Mouse (Mus musculus): Measurements from ENCODE around the gene Hoxc4. TPM values are rescaled to one million over a fixed set of nuclear protein-coding genes. Genes with fewer than 3 reads are reported as not detected.
A peak's percentile ranks its signal among the peaks of the same experiment; 100 is the strongest.

Gene Hoxc4
- polyA plus RNA-seq, 1 experiment from 2014 or later, result 61.2 TPM

- Histone ChIP-seq H3K4me1 (ENCODE audit: control insufficient read depth, insufficient read depth, low read depth, low read length) (peaks cover 4% of the 10 kb centered on the region; the same call in 1 of the 2 replicates), H3K4me2 (ENCODE audit: low read length) (peak overlapping the region; percentile 45), H3K9ac (ENCODE audit: low read depth, low read length) (peak overlapping the region; percentile 45; the same call in 1 of the 2 replicates), H3K27me3 (replicated peaks; ENCODE audit: control insufficient read depth, insufficient read depth, low read length) (peaks cover 56% of the 10 kb centered on the region), H3K9me3 (ENCODE audit: control insufficient read depth, low read length) (no peaks in the 10 kb centered on the region), H3K4me3 (ENCODE audit: low read length) (peak overlapping the region; percentile 18), H3K27ac (ENCODE audit: low read depth, low read length) (peak overlapping the region; percentile 76), H3K36me3 (ENCODE audit: control insufficient read depth, insufficient read depth, low read length) (no peaks in the 10 kb centered on the region)
- 4% methylated on average over 36 of the region's 36 CpGs for WGBS
- ATAC-seq, result peak; percentile 71
These were observed 41.8 kb downstream of the Hoxc4 start for GRCm38 (mm10) chr15:103060341-103061130.

GRCm38 (mm10) chr15:103061131-103061825 lies 42.5 kb downstream of the Hoxc4 start:
- Histone ChIP-seq H3K4me3 (ENCODE audit: low read length) (peak overlapping the region; percentile 15; the same call in 1 of the 2 replicates), H3K27ac (ENCODE audit: low read depth, low read length) (peak overlapping the region; percentile 76), H3K9ac (ENCODE audit: low read depth, low read length) (peak overlapping the region; percentile 45; the same call in 1 of the 2 replicates), H3K9me3 (ENCODE audit: control insufficient read depth, low read length) (no peaks in the 10 kb centered on the region), H3K4me1 (ENCODE audit: control insufficient read depth, insufficient read depth, low read depth, low read length) (peaks cover 4% of the 10 kb centered on the region; the same call in 1 of the 2 replicates), H3K27me3 (replicated peaks; ENCODE audit: control insufficient read depth, insufficient read depth, low read length) (peaks cover 53% of the 10 kb centered on the region), H3K4me2 (ENCODE audit: low read length) (peak overlapping the region; percentile 45), H3K36me3 (ENCODE audit: control insufficient read depth, insufficient read depth, low read length) (no peaks in the 10 kb centered on the region)
- WGBS, result 2% methylated on average over 30 of the region's 30 CpGs
- no peak for ATAC-seq

GRCm38 (mm10) chr15:103061988-103062387 lies 43.3 kb downstream of the Hoxc4 start:
- peaks cover 46% of the 10 kb centered on the region for H3K27me3 ChIP-seq (replicated peaks; ENCODE audit: control insufficient read depth, insufficient read depth, low read length)
- 6% methylated on average over 2 of the region's 2 CpGs for WGBS
- H3K9me3 ChIP-seq (ENCODE audit: control insufficient read depth, low read length), result no peaks in the 10 kb centered on the region
- no peak overlapping the region for H3K9ac ChIP-seq (ENCODE audit: low read depth, low read length)
- no peak overlapping the region for H3K4me3 ChIP-seq (ENCODE audit: low read length)
- H3K4me1 ChIP-seq (ENCODE audit: control insufficient read depth, insufficient read depth, low read depth, low read length), result peaks cover 4% of the 10 kb centered on the region; the same call in 1 of the 2 replicates
- no peak for ATAC-seq
- H3K4me2 ChIP-seq (ENCODE audit: low read length), result no peak overlapping the region
- H3K36me3 ChIP-seq (ENCODE audit: control insufficient read depth, insufficient read depth, low read length), result no peaks in the 10 kb centered on the region
- peak overlapping the region; percentile 3; the same call in 1 of the 2 replicates for H3K27ac ChIP-seq (ENCODE audit: low read depth, low read length)

GRCm38 (mm10) chr15:103065642-103066041 lies 46.9 kb downstream of the Hoxc4 start:
- ATAC-seq, result peak; percentile 43; the same call in 1 of the 2 replicates
- Histone ChIP-seq H3K4me2 (ENCODE audit: low read length) (no peak overlapping the region), H3K36me3 (ENCODE audit: control insufficient read depth, insufficient read depth, low read length) (no peaks in the 10 kb centered on the region), H3K4me3 (ENCODE audit: low read length) (no peak overlapping the region), H3K27me3 (replicated peaks; ENCODE audit: control insufficient read depth, insufficient read depth, low read length) (peaks cover 46% of the 10 kb centered on the region), H3K4me1 (ENCODE audit: control insufficient read depth, insufficient read depth, low read depth, low read length) (peaks cover 9% of the 10 kb centered on the region; the same call in 1 of the 2 replicates), H3K9ac (ENCODE audit: low read depth, low read length) (no peak overlapping the region), H3K9me3 (ENCODE audit: control insufficient read depth, low read length) (no peaks in the 10 kb centered on the region), H3K27ac (ENCODE audit: low read depth, low read length) (peak overlapping the region; percentile 9; the same call in 1 of the 2 replicates)
- 38% methylated on average over 7 of the region's 7 CpGs for WGBS

- Histone ChIP-seq H3K36me3 (ENCODE audit: control insufficient read depth, insufficient read depth, low read length) (no peaks in the 10 kb centered on the region), H3K9me3 (ENCODE audit: control insufficient read depth, low read length) (no peaks in the 10 kb centered on the region), H3K27me3 (replicated peaks; ENCODE audit: control insufficient read depth, insufficient read depth, low read length) (peaks cover 36% of the 10 kb centered on the region), H3K4me1 (ENCODE audit: control insufficient read depth, insufficient read depth, low read depth, low read length) (peaks cover 7% of the 10 kb centered on the region; the same call in 1 of the 2 replicates), H3K4me2 (ENCODE audit: low read length) (no peak overlapping the region), H3K27ac (ENCODE audit: low read depth, low read length) (no peak overlapping the region), H3K4me3 (ENCODE audit: low read length) (no peak overlapping the region), H3K9ac (ENCODE audit: low read depth, low read length) (no peak overlapping the region)
- ATAC-seq, result no peak
- WGBS, result 70% methylated on average over 4 of the region's 4 CpGs
These were observed 49.0 kb downstream of the Hoxc4 start for GRCm38 (mm10) chr15:103067701-103068100.

- no peaks in the 10 kb centered on the region for H3K36me3 ChIP-seq (ENCODE audit: control insufficient read depth, insufficient read depth, low read length)
- H3K27ac ChIP-seq (ENCODE audit: low read depth, low read length), result no peak overlapping the region
- H3K4me2 ChIP-seq (ENCODE audit: low read length), result peak overlapping the region; percentile 47
- H3K9me3 ChIP-seq (ENCODE audit: control insufficient read depth, low read length), result no peaks in the 10 kb centered on the region
- peak; percentile 68 for ATAC-seq
- peaks cover 7% of the 10 kb centered on the region; the same call in 1 of the 2 replicates for H3K4me1 ChIP-seq (ENCODE audit: control insufficient read depth, insufficient read depth, low read depth, low read length)
- WGBS, result 2% methylated on average over 18 of the region's 18 CpGs
- peak overlapping the region; percentile 47; the same call in 1 of the 2 replicates for H3K9ac ChIP-seq (ENCODE audit: low read depth, low read length)
- no peak overlapping the region for H3K4me3 ChIP-seq (ENCODE audit: low read length)
- peaks cover 25% of the 10 kb centered on the region for H3K27me3 ChIP-seq (replicated peaks; ENCODE audit: control insufficient read depth, insufficient read depth, low read length)
These were observed 50.4 kb downstream of the Hoxc4 start for GRCm38 (mm10) chr15:103069173-103069572.

GRCm38 (mm10) chr15:103071266-103071665 lies 52.5 kb downstream of the Hoxc4 start:
- no peak overlapping the region for H3K4me3 ChIP-seq (ENCODE audit: low read length)
- no peak overlapping the region for H3K9ac ChIP-seq (ENCODE audit: low read depth, low read length)
- H3K36me3 ChIP-seq (ENCODE audit: control insufficient read depth, insufficient read depth, low read length), result no peaks in the 10 kb centered on the region
- H3K4me1 ChIP-seq (ENCODE audit: control insufficient read depth, insufficient read depth, low read depth, low read length), result peaks cover 7% of the 10 kb centered on the region; the same call in 1 of the 2 replicates
- peaks cover 14% of the 10 kb centered on the region for H3K27me3 ChIP-seq (replicated peaks; ENCODE audit: control insufficient read depth, insufficient read depth, low read length)
- no peaks in the 10 kb centered on the region for H3K9me3 ChIP-seq (ENCODE audit: control insufficient read depth, low read length)
- no peak for ATAC-seq
- no peak overlapping the region for H3K27ac ChIP-seq (ENCODE audit: low read depth, low read length)
- WGBS, result 47% methylated on average over 5 of the region's 5 CpGs
- no peak overlapping the region for H3K4me2 ChIP-seq (ENCODE audit: low read length)

GRCm38 (mm10) chr15:103074663-103075415 lies 56.1 kb downstream of the Hoxc4 start:
- H3K27ac ChIP-seq (ENCODE audit: low read depth, low read length), result no peak overlapping the region
- H3K4me1 ChIP-seq (ENCODE audit: control insufficient read depth, insufficient read depth, low read depth, low read length), result no peaks in the 10 kb centered on the region
- 56% methylated on average over 11 of the region's 11 CpGs for WGBS
- H3K36me3 ChIP-seq (ENCODE audit: control insufficient read depth, insufficient read depth, low read length), result no peaks in the 10 kb centered on the region
- peaks cover 11% of the 10 kb centered on the region for H3K27me3 ChIP-seq (replicated peaks; ENCODE audit: control insufficient read depth, insufficient read depth, low read length)
- ATAC-seq, result no peak
- H3K4me2 ChIP-seq (ENCODE audit: low read length), result no peak overlapping the region
- no peaks in the 10 kb centered on the region for H3K9me3 ChIP-seq (ENCODE audit: control insufficient read depth, low read length)
- H3K9ac ChIP-seq (ENCODE audit: low read depth, low read length), result no peak overlapping the region
- no peak overlapping the region for H3K4me3 ChIP-seq (ENCODE audit: low read length)
